Mouse (Mus musculus) small intestine, adult 2 months (tissue): ENCODE measurements around the gene Pitpnb.

Source experiments
- CTCF ChIP-seq: fragments of 200-500 bp; IDR thresholded peaks from 2 replicates; pipeline ENCODE4 v1.5.1; 2012; ENCODE audit warnings: low read depth, mild to moderate bottlenecking, control low read depth, inconsistent platforms, low read length, moderate library complexity, mixed read lengths; ENCODE audit not compliant: insufficient replicate concordance, insufficient read length; ENCODE audit errors: extremely low read depth
- POLR2A ChIP-seq: fragments of 200-500 bp; IDR thresholded peaks from 2 replicates; pipeline ENCODE4 v1.6.1; 2012; ENCODE audit warnings: low read depth, mild to moderate bottlenecking, control low read depth, inconsistent platforms, low read length, moderate library complexity

DNA sequence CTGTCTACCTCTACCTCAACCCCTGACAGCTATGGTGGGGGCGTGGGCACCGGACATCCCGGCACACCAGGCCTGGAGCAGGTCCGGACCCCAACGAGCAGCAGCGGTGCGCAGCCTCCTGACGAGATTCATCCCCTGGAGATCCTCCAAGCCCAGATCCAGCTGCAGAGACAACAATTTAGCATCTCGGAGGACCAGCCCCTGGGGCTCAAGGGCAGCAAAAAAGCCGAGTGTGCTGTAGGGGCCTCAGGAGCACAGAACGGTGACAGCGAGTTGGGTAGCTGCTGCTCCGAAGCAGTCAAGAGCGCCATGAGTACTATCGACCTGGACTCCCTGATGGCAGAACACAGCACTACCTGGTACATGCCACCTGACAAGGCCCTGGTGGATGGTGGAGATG, 90.9 kb downstream of the Pitpnb start:
- TF ChIP-seq POLR2A (no peak), CTCF (no peak)
